Mouse (Mus musculus): Measurements from ENCODE around the gene Shroom3. TPM values are rescaled to one million over a fixed set of nuclear protein-coding genes. Genes with fewer than 3 reads are reported as not detected.

Gene Shroom3
- polyA plus RNA-seq, 1 experiment from 2014 or later = 3.8 TPM

DNA sequence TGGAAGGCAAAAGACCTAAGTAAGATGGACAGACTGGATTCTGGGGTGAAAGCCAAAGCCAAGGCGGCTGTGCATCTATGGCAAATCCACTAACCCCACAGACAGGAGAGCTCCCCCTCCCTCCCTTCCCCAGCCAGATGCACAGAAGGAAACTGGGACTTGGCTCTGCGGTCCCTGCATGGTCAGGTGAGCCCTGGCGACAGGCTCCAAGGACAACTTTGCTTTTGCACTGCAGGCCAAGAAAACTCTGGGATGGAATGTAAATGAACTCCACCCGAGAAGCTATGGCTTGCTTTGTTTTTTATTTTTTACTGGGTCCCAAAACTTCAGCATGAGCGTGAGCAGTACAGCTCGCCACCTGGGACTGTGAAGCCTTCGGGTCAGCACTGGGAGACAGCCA, 128.5 kb downstream of the Shroom3 start:
- H3K36me3 ChIP-seq (ENCODE audit: control insufficient read depth, insufficient read depth, low read length) = no peaks in the 10 kb centered on the region
- 35% methylated on average over 7 of the region's 7 CpGs for WGBS
- H3K4me1 ChIP-seq (ENCODE audit: control insufficient read depth, insufficient read depth, low read length) = peaks cover 18% of the 10 kb centered on the region
- no peak for ATAC-seq (ENCODE audit: insufficient number of reproducible peaks, low FRiP score, low TSS enrichment, low read depth)
- no peak overlapping the region for H3K9ac ChIP-seq (ENCODE audit: low read length)
- peak; percentile 44 for DNase-seq (ENCODE audit: low spot score)
- H3K27me3 ChIP-seq (ENCODE audit: control insufficient read depth, insufficient read depth, low read length) = no peaks in the 10 kb centered on the region
- H3K27ac ChIP-seq (replicated peaks; ENCODE audit: low read depth, low read length) = no peak overlapping the region
- no peaks in the 10 kb centered on the region for H3K9me3 ChIP-seq (ENCODE audit: control insufficient read depth, low read length)
- no peak overlapping the region for H3K4me3 ChIP-seq (ENCODE audit: low read depth, low read length)
- no peak overlapping the region for H3K4me2 ChIP-seq (ENCODE audit: low read depth, severe bottlenecking)

- Histone ChIP-seq H3K27me3 (ENCODE audit: control insufficient read depth, insufficient read depth, low read length) (no peaks in the 10 kb centered on the region), H3K4me3 (ENCODE audit: low read depth, low read length) (no peak overlapping the region), H3K9ac (ENCODE audit: low read length) (no peak overlapping the region), H3K36me3 (ENCODE audit: control insufficient read depth, insufficient read depth, low read length) (no peaks in the 10 kb centered on the region), H3K9me3 (ENCODE audit: control insufficient read depth, low read length) (no peaks in the 10 kb centered on the region), H3K27ac (replicated peaks; ENCODE audit: low read depth, low read length) (no peak overlapping the region), H3K4me1 (ENCODE audit: control insufficient read depth, insufficient read depth, low read length) (peaks cover 18% of the 10 kb centered on the region), H3K4me2 (ENCODE audit: low read depth, severe bottlenecking) (no peak overlapping the region)
- DNase-seq (ENCODE audit: low spot score) = peak; percentile 59
- peak; percentile 15; the same call in 1 of the 2 replicates for ATAC-seq (ENCODE audit: insufficient number of reproducible peaks, low FRiP score, low TSS enrichment, low read depth)
- WGBS = 14% methylated on average over 8 of the region's 8 CpGs
Observed at GRCm38 (mm10) chr5:92812936-92813335, 129.7 kb downstream of the Shroom3 start.

GRCm38 (mm10) chr5:92813562-92813961, 130.3 kb downstream of the Shroom3 start:
- H3K4me3 ChIP-seq (ENCODE audit: low read depth, low read length) = no peak overlapping the region
- WGBS = 88% methylated on average over 5 of the region's 5 CpGs
- H3K4me2 ChIP-seq (ENCODE audit: low read depth, severe bottlenecking) = no peak overlapping the region
- no peak overlapping the region for H3K9ac ChIP-seq (ENCODE audit: low read length)
- no peak overlapping the region for H3K27ac ChIP-seq (replicated peaks; ENCODE audit: low read depth, low read length)
- H3K4me1 ChIP-seq (ENCODE audit: control insufficient read depth, insufficient read depth, low read length) = peaks cover 18% of the 10 kb centered on the region
- H3K36me3 ChIP-seq (ENCODE audit: control insufficient read depth, insufficient read depth, low read length) = no peaks in the 10 kb centered on the region
- DNase-seq (ENCODE audit: low spot score) (no peak), ATAC-seq (ENCODE audit: insufficient number of reproducible peaks, low FRiP score, low TSS enrichment, low read depth) (no peak)
- H3K9me3 ChIP-seq (ENCODE audit: control insufficient read depth, low read length) = no peaks in the 10 kb centered on the region
- no peaks in the 10 kb centered on the region for H3K27me3 ChIP-seq (ENCODE audit: control insufficient read depth, insufficient read depth, low read length)

DNA sequence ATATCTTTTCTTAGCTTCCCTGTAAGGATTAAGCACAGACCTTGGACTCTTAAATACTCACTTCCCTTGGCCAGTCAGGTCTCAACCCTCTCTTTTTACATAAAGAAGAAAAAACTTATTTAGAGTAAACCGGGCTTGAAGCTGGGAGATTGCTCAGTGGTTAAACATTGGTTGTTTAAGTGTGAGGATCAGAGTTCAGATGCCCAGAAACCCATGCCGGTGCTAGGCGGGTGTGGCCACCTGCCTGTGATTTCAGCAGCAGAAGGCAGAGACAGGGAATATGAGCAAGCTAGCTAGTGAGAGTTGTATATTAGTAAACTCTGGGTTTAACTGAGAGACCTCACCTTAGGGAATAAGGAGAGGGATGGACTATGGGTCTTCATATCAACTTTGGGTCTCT, 131.4 kb downstream of the Shroom3 start:
- no peak for ATAC-seq (ENCODE audit: insufficient number of reproducible peaks, low FRiP score, low TSS enrichment, low read depth)
- H3K4me1 ChIP-seq (ENCODE audit: control insufficient read depth, insufficient read depth, low read length) = peaks cover 14% of the 10 kb centered on the region
- H3K4me2 ChIP-seq (ENCODE audit: low read depth, severe bottlenecking) = no peak overlapping the region
- H3K27me3 ChIP-seq (ENCODE audit: control insufficient read depth, insufficient read depth, low read length) = no peaks in the 10 kb centered on the region
- H3K36me3 ChIP-seq (ENCODE audit: control insufficient read depth, insufficient read depth, low read length) = no peaks in the 10 kb centered on the region
- H3K27ac ChIP-seq (replicated peaks; ENCODE audit: low read depth, low read length) = no peak overlapping the region
- WGBS = 95% methylated on average over 3 of the region's 3 CpGs
- H3K9me3 ChIP-seq (ENCODE audit: control insufficient read depth, low read length) = no peaks in the 10 kb centered on the region
- H3K9ac ChIP-seq (ENCODE audit: low read length) = no peak overlapping the region
- H3K4me3 ChIP-seq (ENCODE audit: low read depth, low read length) = no peak overlapping the region
- no peak for DNase-seq (ENCODE audit: low spot score)

DNA sequence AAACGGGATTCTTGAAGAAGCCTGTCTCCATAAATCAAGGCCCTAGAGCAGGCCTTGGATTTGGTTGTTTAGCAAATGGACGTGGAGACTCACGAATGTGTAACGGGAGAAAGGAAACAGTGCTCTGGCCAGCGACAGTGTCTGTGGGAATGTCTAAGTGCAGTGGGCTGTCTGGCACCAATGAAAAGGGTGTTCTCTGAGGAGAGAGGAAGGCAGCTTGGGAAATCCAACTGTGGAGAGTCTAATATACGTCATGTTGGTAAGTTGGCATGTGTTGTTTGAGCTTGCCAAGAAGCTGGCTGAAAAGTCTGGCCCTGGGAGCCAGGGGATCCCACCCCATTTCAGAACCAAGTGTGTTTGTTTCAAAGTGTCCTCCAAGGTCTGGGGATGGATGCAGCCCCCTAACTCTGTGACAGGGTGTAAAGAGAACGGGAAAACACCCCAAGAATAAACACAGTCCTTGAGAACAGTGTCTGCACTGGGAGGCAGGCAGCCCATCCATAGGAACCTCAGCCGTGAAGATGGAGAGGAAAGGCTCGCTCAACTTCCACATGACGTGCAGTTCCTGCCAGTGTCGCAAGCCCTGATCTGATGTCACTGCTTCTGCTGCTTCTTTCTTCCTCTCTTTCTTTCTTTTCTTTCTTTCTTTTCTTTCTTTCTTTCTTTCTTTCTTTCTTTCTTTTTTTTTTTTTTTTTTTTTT, 134.0 kb downstream of the Shroom3 start:
- Histone ChIP-seq H3K9ac (ENCODE audit: low read length) (no peak overlapping the region), H3K4me1 (ENCODE audit: control insufficient read depth, insufficient read depth, low read length) (peaks cover 4% of the 10 kb centered on the region; the same call in 1 of the 2 replicates), H3K4me2 (ENCODE audit: low read depth, severe bottlenecking) (no peak overlapping the region), H3K4me3 (ENCODE audit: low read depth, low read length) (no peak overlapping the region), H3K27ac (replicated peaks; ENCODE audit: low read depth, low read length) (no peak overlapping the region), H3K36me3 (ENCODE audit: control insufficient read depth, insufficient read depth, low read length) (no peaks in the 10 kb centered on the region), H3K27me3 (ENCODE audit: control insufficient read depth, insufficient read depth, low read length) (no peaks in the 10 kb centered on the region), H3K9me3 (ENCODE audit: control insufficient read depth, low read length) (no peaks in the 10 kb centered on the region)
- ATAC-seq (ENCODE audit: insufficient number of reproducible peaks, low FRiP score, low TSS enrichment, low read depth) (no peak), DNase-seq (ENCODE audit: low spot score) (no peak)
- 74% methylated on average over 11 of the region's 11 CpGs for WGBS

DNA sequence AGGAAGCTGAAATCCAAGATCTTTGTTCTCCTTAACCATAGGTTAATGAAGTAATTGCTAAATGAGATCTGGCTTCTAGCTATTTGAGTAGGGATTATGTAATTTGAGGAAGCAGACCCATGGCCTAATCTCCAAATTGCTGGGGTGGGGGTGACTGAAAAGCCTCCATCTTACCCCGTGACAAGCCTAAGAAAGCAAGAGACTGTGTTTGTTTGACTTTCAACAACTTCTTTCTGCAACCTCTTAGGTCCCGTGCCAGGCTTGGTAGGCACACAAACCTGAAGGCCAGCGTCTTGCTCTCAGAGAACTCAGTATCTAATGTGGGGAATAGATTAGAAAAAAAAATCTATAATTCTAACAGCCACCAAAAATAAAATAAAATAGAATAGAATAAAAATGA, 138.1 kb downstream of the Shroom3 start:
- no peaks in the 10 kb centered on the region for H3K36me3 ChIP-seq (ENCODE audit: control insufficient read depth, insufficient read depth, low read length)
- no peaks in the 10 kb centered on the region for H3K9me3 ChIP-seq (ENCODE audit: control insufficient read depth, low read length)
- H3K27me3 ChIP-seq (ENCODE audit: control insufficient read depth, insufficient read depth, low read length) = no peaks in the 10 kb centered on the region
- no peak overlapping the region for H3K4me2 ChIP-seq (ENCODE audit: low read depth, severe bottlenecking)
- ATAC-seq (ENCODE audit: insufficient number of reproducible peaks, low FRiP score, low TSS enrichment, low read depth) = no peak
- no peak for DNase-seq (ENCODE audit: low spot score)
- H3K27ac ChIP-seq (replicated peaks; ENCODE audit: low read depth, low read length) = no peak overlapping the region
- no peak overlapping the region for H3K4me3 ChIP-seq (ENCODE audit: low read depth, low read length)
- WGBS = 75% methylated on average over 3 of the region's 3 CpGs
- no peaks in the 10 kb centered on the region for H3K4me1 ChIP-seq (ENCODE audit: control insufficient read depth, insufficient read depth, low read length)
- no peak overlapping the region for H3K9ac ChIP-seq (ENCODE audit: low read length)

- Histone ChIP-seq H3K36me3 (ENCODE audit: control insufficient read depth, insufficient read depth, low read length) (no peaks in the 10 kb centered on the region), H3K27me3 (ENCODE audit: control insufficient read depth, insufficient read depth, low read length) (no peaks in the 10 kb centered on the region), H3K27ac (replicated peaks; ENCODE audit: low read depth, low read length) (no peak overlapping the region), H3K9ac (ENCODE audit: low read length) (no peak overlapping the region), H3K9me3 (ENCODE audit: control insufficient read depth, low read length) (no peaks in the 10 kb centered on the region), H3K4me2 (ENCODE audit: low read depth, severe bottlenecking) (no peak overlapping the region), H3K4me3 (ENCODE audit: low read depth, low read length) (no peak overlapping the region), H3K4me1 (ENCODE audit: control insufficient read depth, insufficient read depth, low read length) (no peaks in the 10 kb centered on the region)
- 87% methylated on average over 7 of the region's 7 CpGs for WGBS
- DNase-seq (ENCODE audit: low spot score) (no peak), ATAC-seq (ENCODE audit: insufficient number of reproducible peaks, low FRiP score, low TSS enrichment, low read depth) (no peak)
Observed at GRCm38 (mm10) chr5:92823495-92823894, 140.3 kb downstream of the Shroom3 start.

GRCm38 (mm10) chr5:92824304-92825009, 141.2 kb downstream of the Shroom3 start:
- ATAC-seq (ENCODE audit: insufficient number of reproducible peaks, low FRiP score, low TSS enrichment, low read depth) = no peak
- Histone ChIP-seq H3K36me3 (ENCODE audit: control insufficient read depth, insufficient read depth, low read length) (no peaks in the 10 kb centered on the region), H3K27ac (replicated peaks; ENCODE audit: low read depth, low read length) (no peak overlapping the region), H3K9ac (ENCODE audit: low read length) (no peak overlapping the region), H3K4me3 (ENCODE audit: low read depth, low read length) (no peak overlapping the region), H3K27me3 (ENCODE audit: control insufficient read depth, insufficient read depth, low read length) (no peaks in the 10 kb centered on the region), H3K4me2 (ENCODE audit: low read depth, severe bottlenecking) (no peak overlapping the region), H3K9me3 (ENCODE audit: control insufficient read depth, low read length) (no peaks in the 10 kb centered on the region), H3K4me1 (ENCODE audit: control insufficient read depth, insufficient read depth, low read length) (no peaks in the 10 kb centered on the region)
- WGBS = 87% methylated on average over 10 of the region's 10 CpGs
- DNase-seq (ENCODE audit: low spot score) = no peak
